Mouse (Mus musculus) ES-Bruce4 (cell line): ENCODE results near the gene Mettl6. TPM values are rescaled to one million over a fixed set of nuclear protein-coding genes. Genes with fewer than 3 reads are reported as not detected.

ENCODE experiments used
- H3K27ac ChIP-seq: 2 replicates; pipeline ENCODE4 v1.5.1; 2012; ENCODE audit warnings: low read length, inconsistent platforms; ENCODE audit not compliant: insufficient read depth
- H3K27me3 ChIP-seq: 2 replicates; pipeline ENCODE4 v1.6.1; 2012; ENCODE audit warnings: mild to moderate bottlenecking, low read length, inconsistent platforms; ENCODE audit not compliant: control insufficient read depth, poor library complexity, insufficient read depth, severe bottlenecking
- H3K36me3 ChIP-seq: 2 replicates; pipeline ENCODE4 v1.6.1; 2012; ENCODE audit warnings: inconsistent platforms, mild to moderate bottlenecking, low read length, moderate library complexity; ENCODE audit not compliant: control insufficient read depth, poor library complexity, insufficient read depth, severe bottlenecking
- H3K4me1 ChIP-seq: one replicate; pipeline ENCODE4 v1.8.1; 2011; ENCODE audit warnings: low read length; ENCODE audit not compliant: control insufficient read depth, insufficient read depth
- H3K4me3 ChIP-seq: 2 replicates; pipeline ENCODE4 v1.5.1; 2011; ENCODE audit warnings: low read depth, mild to moderate bottlenecking, low read length
- H3K9ac ChIP-seq: 2 replicates; pipeline ENCODE4 v1.6.1; 2012; ENCODE audit warnings: low read depth, mild to moderate bottlenecking, inconsistent platforms; ENCODE audit not compliant: poor library complexity, severe bottlenecking
- H3K9me3 ChIP-seq: replicated peaks from 2 replicates; pipeline ENCODE4 v1.6.1; 2012; ENCODE audit warnings: mild to moderate bottlenecking, low read length, inconsistent platforms; ENCODE audit not compliant: control insufficient read depth, poor library complexity, insufficient read depth, severe bottlenecking
- CTCF ChIP-seq: IDR thresholded peaks from one replicate; pipeline ENCODE4 v1.8.1; 2011; ENCODE audit warnings: low read depth, low read length
- EP300 ChIP-seq: IDR thresholded peaks from 2 replicates; pipeline ENCODE4 v1.6.1; 2011; ENCODE audit warnings: low read depth, low read length; ENCODE audit not compliant: insufficient read depth
- POLR2A ChIP-seq: IDR thresholded peaks from one replicate; pipeline ENCODE4 v1.8.1; 2011; ENCODE audit warnings: low read length; ENCODE audit not compliant: insufficient read depth
- polyA plus RNA-seq: library from polyadenylated mRNA; stranded (reverse); fragments of >200 nt; gene quantifications from 2 replicates; pipeline ENCODE4 v1.2.4, GENCODE M21; 2011; ENCODE audit warnings: low read depth; ENCODE audit not compliant: missing spikeins, insufficient read depth, insufficient read length

The Mettl6 gene
- polyA plus RNA-seq, 1 experiment = 82.0 TPM

GRCm38 (mm10) chr14:31525040-31525810, 30.4 kb upstream of the Mettl6 start:
- Histone ChIP-seq H3K9me3 (no peaks in the 10 kb centered on the region), H3K27ac (no peak overlapping the region), H3K36me3 (no peaks in the 10 kb centered on the region), H3K4me3 (no peak overlapping the region), H3K27me3 (no peaks in the 10 kb centered on the region), H3K9ac (no peak overlapping the region), H3K4me1 (no peaks in the 10 kb centered on the region)
- TF ChIP-seq EP300 (no peak), CTCF (no peak), POLR2A (no peak)

- Histone ChIP-seq H3K9ac (no peak overlapping the region), H3K36me3 (no peaks in the 10 kb centered on the region), H3K9me3 (no peaks in the 10 kb centered on the region), H3K27ac (no peak overlapping the region), H3K27me3 (no peaks in the 10 kb centered on the region), H3K4me3 (no peak overlapping the region), H3K4me1 (peaks cover 5% of the 10 kb centered on the region)
- TF ChIP-seq EP300 (no peak), POLR2A (no peak), CTCF (no peak)
Observed at GRCm38 (mm10) chr14:31521318-31521717, 26.5 kb upstream of the Mettl6 start.

DNA sequence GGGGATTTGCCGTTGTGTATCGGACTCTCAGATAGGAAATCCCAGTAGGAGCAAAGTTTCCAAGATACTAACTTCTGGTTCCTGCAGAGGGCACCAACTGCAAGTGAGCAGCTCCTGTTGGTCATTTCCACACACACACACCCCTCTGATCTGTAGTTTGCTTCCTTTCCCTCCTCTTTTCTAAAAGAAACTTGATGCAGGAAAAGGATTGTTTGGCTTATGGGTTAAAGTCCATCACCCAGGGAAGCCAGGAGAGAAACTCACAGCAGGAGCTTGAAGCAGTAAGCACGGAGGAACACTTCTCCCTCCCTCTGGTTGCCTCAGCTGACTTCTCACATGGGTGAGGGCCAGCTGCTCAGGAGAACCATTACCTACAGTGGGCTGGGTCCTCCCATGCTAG, 24.3 kb upstream of the Mettl6 start:
- no peak overlapping the region for H3K27ac ChIP-seq

GRCm38 (mm10) chr14:31515895-31516294, 21.1 kb upstream of the Mettl6 start:
- Histone ChIP-seq H3K4me1 (peaks cover 5% of the 10 kb centered on the region), H3K27me3 (no peaks in the 10 kb centered on the region), H3K9me3 (0 out of 2 replicates have a peak, but pooled peaks cover 6% of the 10 kb centered on the region), H3K4me3 (no peak overlapping the region), H3K9ac (no peak overlapping the region), H3K27ac (no peak overlapping the region), H3K36me3 (no peaks in the 10 kb centered on the region)
- TF ChIP-seq EP300 (no peak), POLR2A (no peak), CTCF (no peak)

More for the DNA sequence above, 24.3 kb upstream of the Mettl6 start:
- no peaks in the 10 kb centered on the region for H3K36me3 ChIP-seq
- no peak overlapping the region for H3K9ac ChIP-seq
- no peaks in the 10 kb centered on the region for H3K27me3 ChIP-seq
- H3K4me3 ChIP-seq = no peak overlapping the region
- peaks cover 5% of the 10 kb centered on the region for H3K4me1 ChIP-seq
- TF ChIP-seq EP300 = no peak
- peak; percentile 29 for TF ChIP-seq CTCF
- 0 out of 2 replicates have a peak, but pooled peaks cover 5% of the 10 kb centered on the region for H3K9me3 ChIP-seq

DNA sequence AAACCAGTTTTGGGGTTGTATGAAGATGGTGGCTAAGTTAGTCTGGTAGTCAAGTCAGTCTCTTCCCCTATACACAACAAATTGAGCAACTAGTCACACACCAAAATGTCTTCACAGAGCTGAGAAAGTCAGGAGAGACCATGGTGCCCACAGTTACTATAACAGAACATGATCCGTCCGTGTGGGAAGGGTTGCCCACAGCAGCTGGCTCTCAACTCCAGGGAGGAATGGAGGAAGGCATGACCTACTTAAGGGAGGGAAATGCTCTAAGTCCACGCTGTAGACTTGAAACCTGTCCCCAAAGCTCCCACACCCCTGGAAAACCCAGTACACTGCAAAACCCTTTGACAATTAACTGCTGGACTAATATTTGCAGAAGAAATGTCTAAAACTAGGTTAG, 15.5 kb upstream of the Mettl6 start:
- no peak for TF ChIP-seq CTCF
- no peak for TF ChIP-seq EP300
- no peak for TF ChIP-seq POLR2A
- H3K27me3 ChIP-seq = no peaks in the 10 kb centered on the region
- H3K4me1 ChIP-seq = no peaks in the 10 kb centered on the region
- H3K4me3 ChIP-seq = no peak overlapping the region
- H3K9me3 ChIP-seq = 0 out of 2 replicates have a peak, but pooled peaks cover 6% of the 10 kb centered on the region
- no peak overlapping the region for H3K9ac ChIP-seq
- H3K27ac ChIP-seq = no peak overlapping the region
- H3K36me3 ChIP-seq = peaks cover 22% of the 10 kb centered on the region

DNA sequence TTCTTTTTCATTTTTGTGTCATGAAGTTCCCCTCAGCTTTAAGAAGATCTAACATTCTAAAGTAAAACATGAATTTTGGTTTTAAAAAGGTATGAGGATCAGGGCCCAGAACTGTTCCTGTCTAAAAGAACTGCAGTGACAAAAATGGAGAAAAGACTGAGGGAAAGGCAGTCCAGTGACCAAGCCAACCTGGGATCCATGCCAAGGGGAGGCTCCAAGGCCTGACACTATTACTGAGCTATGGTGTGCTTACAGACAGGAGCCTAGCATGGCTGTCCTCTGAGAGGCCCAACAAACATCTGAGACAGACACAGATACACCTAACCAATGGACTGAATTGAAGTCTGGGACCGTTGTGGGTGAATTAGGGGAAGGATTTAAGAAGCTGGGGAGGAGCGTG, 15.1 kb upstream of the Mettl6 start:
- TF ChIP-seq POLR2A (no peak), EP300 (no peak), CTCF (no peak)
- Histone ChIP-seq H3K9me3 (0 out of 2 replicates have a peak, but pooled peaks cover 4% of the 10 kb centered on the region), H3K36me3 (peaks cover 25% of the 10 kb centered on the region), H3K4me1 (no peaks in the 10 kb centered on the region), H3K27ac (no peak overlapping the region), H3K4me3 (no peak overlapping the region), H3K9ac (no peak overlapping the region), H3K27me3 (no peaks in the 10 kb centered on the region)
